Mouse (Mus musculus) brain, adult 10 weeks (tissue): ENCODE measurements around the gene Vwde. TPM values are rescaled to one million over a fixed set of nuclear protein-coding genes. Genes with fewer than 3 reads are reported as not detected.

Experiments used
- polyA plus RNA-seq: library from polyadenylated mRNA; stranded (reverse); fragments of 350-450 nt; fragmentation: Illumina TruSeq; extraction: RNeasy Lipid Tissue Mini Kit (QIAGEN cat#74804); gene quantifications from one replicate; pipeline ENCODE4 v1.2.3, GENCODE M21; 2015; ENCODE audit warnings: low read depth, low replicate concordance

Vwde gene
- not detected for polyA plus RNA-seq

GRCm38 (mm10) chr6:13224596-13225227, at the start of gene Vwde:
Gene Vwde (minus strand): TSS chr6:13224965.

Other genes starting within 250 kb of the Vwde start
- gene Tmem106b, start 155.2 kb downstream of the Vwde start, polyA plus RNA-seq: 95.7 TPM